Mouse (Mus musculus): ENCODE measurements at regions not wholly inside any gene's neighbourhood (a gene's known extent, or its start where the extent isn't known, plus 50 kb on each side); places are given as distances from the start of the nearest gene placed in this dataset.

- intact Hi-C loops (cut with DNase I): no loop called here
- Histone ChIP-seq H3K9ac (ENCODE audit: low read depth, low read length) (no peak overlapping the region), H3K4me3 (no peak overlapping the region), H3K36me3 (ENCODE audit: control insufficient read depth, insufficient read depth, low read length) (no peaks in the 10 kb centered on the region), H3K79me2 (replicated peaks; ENCODE audit: control insufficient read depth, insufficient read depth, low read length) (no peaks in the 10 kb centered on the region), H3K4me1 (ENCODE audit: control insufficient read depth, insufficient read depth, low read length) (no peaks in the 10 kb centered on the region), H3K27ac (no peak overlapping the region), H3K27me3 (ENCODE audit: control insufficient read depth, insufficient read depth, low read length) (no peaks in the 10 kb centered on the region)
- WGBS: 75% methylated on average over 6 of the region's 6 CpGs
- no peak for DNase-seq
- TF ChIP-seq EP300 (IDR thresholded peaks at IDR 0.05; ENCODE audit: insufficient read depth, low read depth, low read length): no peak
- no peak for TF ChIP-seq CTCF (IDR thresholded peaks at IDR 0.05)
- no peak for TF ChIP-seq POLR2A (IDR thresholded peaks at IDR 0.05; ENCODE audit: insufficient read depth, low read depth, low read length)
These were observed 87.3 kb upstream of the Smyd2 start for GRCm38 (mm10) chr1:190009466-190009865.

GRCm38 (mm10) chr1:190007271-190007670 lies 85.1 kb upstream of the Smyd2 start:
- H3K4me3 ChIP-seq: no peak overlapping the region
- no peak overlapping the region for H3K9ac ChIP-seq (ENCODE audit: low read depth, low read length)

GRCm38 (mm10) chr1:190001084-190001483 lies 78.9 kb upstream of the Smyd2 start:
- WGBS: 86% methylated on average over 4 of the region's 4 CpGs
- intact Hi-C loops (cut with DNase I): no loop called here
- Histone ChIP-seq H3K4me1 (ENCODE audit: control insufficient read depth, insufficient read depth, low read length) (no peaks in the 10 kb centered on the region), H3K79me2 (replicated peaks; ENCODE audit: control insufficient read depth, insufficient read depth, low read length) (no peaks in the 10 kb centered on the region), H3K27ac (no peak overlapping the region), H3K36me3 (ENCODE audit: control insufficient read depth, insufficient read depth, low read length) (no peaks in the 10 kb centered on the region), H3K27me3 (ENCODE audit: control insufficient read depth, insufficient read depth, low read length) (no peaks in the 10 kb centered on the region), H3K9ac (ENCODE audit: low read depth, low read length) (no peak overlapping the region), H3K4me3 (no peak overlapping the region)
- no peak for TF ChIP-seq CTCF (IDR thresholded peaks at IDR 0.05)
- TF ChIP-seq EP300 (IDR thresholded peaks at IDR 0.05; ENCODE audit: insufficient read depth, low read depth, low read length): no peak
- no peak for DNase-seq

More at GRCm38 (mm10) chr1:190007271-190007670, 85.1 kb upstream of the Smyd2 start:
- no peak for TF ChIP-seq CTCF (IDR thresholded peaks at IDR 0.05)
- no peak for TF ChIP-seq POLR2A (IDR thresholded peaks at IDR 0.05; ENCODE audit: insufficient read depth, low read depth, low read length)
- TF ChIP-seq EP300 (IDR thresholded peaks at IDR 0.05; ENCODE audit: insufficient read depth, low read depth, low read length): no peak
- no peaks in the 10 kb centered on the region for H3K36me3 ChIP-seq (ENCODE audit: control insufficient read depth, insufficient read depth, low read length)
- WGBS: 55% methylated on average over 7 of the region's 7 CpGs
- H3K4me1 ChIP-seq (ENCODE audit: control insufficient read depth, insufficient read depth, low read length): no peaks in the 10 kb centered on the region
- H3K27me3 ChIP-seq (ENCODE audit: control insufficient read depth, insufficient read depth, low read length): no peaks in the 10 kb centered on the region
- H3K27ac ChIP-seq: no peak overlapping the region
- H3K79me2 ChIP-seq (replicated peaks; ENCODE audit: control insufficient read depth, insufficient read depth, low read length): no peaks in the 10 kb centered on the region
- intact Hi-C loops (cut with DNase I): no loop called here
- no peak for DNase-seq

DNA sequence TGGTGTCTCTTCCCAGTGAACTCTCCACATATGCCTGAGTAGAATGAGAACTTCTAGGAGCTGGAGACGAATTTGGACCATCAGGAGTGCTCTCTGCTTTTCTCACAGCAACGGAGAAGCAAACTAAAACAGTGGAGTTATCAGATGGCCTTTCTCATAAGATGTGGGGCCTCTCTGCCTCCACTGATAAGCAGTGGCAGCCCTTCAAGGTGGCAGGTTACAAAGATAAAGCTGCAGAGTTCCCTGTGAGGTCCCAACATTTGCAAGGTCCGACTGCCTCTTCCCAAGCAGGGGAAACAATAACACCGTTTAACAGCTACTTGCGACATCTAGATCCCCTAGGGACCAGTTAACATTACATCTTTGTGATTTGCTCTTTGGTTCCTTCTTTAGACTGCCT lies 71.5 kb upstream of the Smyd2 start:
- DNase-seq: no peak
- H3K27me3 ChIP-seq (ENCODE audit: control insufficient read depth, insufficient read depth, low read length): peaks cover 3% of the 10 kb centered on the region; the same call in 1 of the 2 replicates
- 17% methylated on average over 5 of the region's 5 CpGs for WGBS
- no peak overlapping the region for H3K4me3 ChIP-seq
- no peak overlapping the region for H3K9ac ChIP-seq (ENCODE audit: low read depth, low read length)
- H3K79me2 ChIP-seq (replicated peaks; ENCODE audit: control insufficient read depth, insufficient read depth, low read length): no peaks in the 10 kb centered on the region
- no peaks in the 10 kb centered on the region for H3K36me3 ChIP-seq (ENCODE audit: control insufficient read depth, insufficient read depth, low read length)
- H3K27ac ChIP-seq: no peak overlapping the region
- TF ChIP-seq CTCF (IDR thresholded peaks at IDR 0.05): no peak
- TF ChIP-seq EP300 (IDR thresholded peaks at IDR 0.05; ENCODE audit: insufficient read depth, low read depth, low read length): no peak
- no peak for TF ChIP-seq POLR2A (IDR thresholded peaks at IDR 0.05; ENCODE audit: insufficient read depth, low read depth, low read length)
- no peaks in the 10 kb centered on the region for H3K4me1 ChIP-seq (ENCODE audit: control insufficient read depth, insufficient read depth, low read length)
- intact Hi-C loops (cut with DNase I): no loop called here

GRCm38 (mm10) chr1:189993221-189993620 lies 71.1 kb upstream of the Smyd2 start:
- Histone ChIP-seq H3K27ac (no peak overlapping the region), H3K9ac (ENCODE audit: low read depth, low read length) (no peak overlapping the region), H3K4me3 (no peak overlapping the region), H3K79me2 (replicated peaks; ENCODE audit: control insufficient read depth, insufficient read depth, low read length) (no peaks in the 10 kb centered on the region), H3K36me3 (ENCODE audit: control insufficient read depth, insufficient read depth, low read length) (no peaks in the 10 kb centered on the region), H3K27me3 (ENCODE audit: control insufficient read depth, insufficient read depth, low read length) (peaks cover 3% of the 10 kb centered on the region; the same call in 1 of the 2 replicates), H3K4me1 (ENCODE audit: control insufficient read depth, insufficient read depth, low read length) (no peaks in the 10 kb centered on the region)
- 87% methylated on average over 3 of the region's 3 CpGs for WGBS
- TF ChIP-seq CTCF (IDR thresholded peaks at IDR 0.05) (no peak), POLR2A (IDR thresholded peaks at IDR 0.05; ENCODE audit: insufficient read depth, low read depth, low read length) (no peak), EP300 (IDR thresholded peaks at IDR 0.05; ENCODE audit: insufficient read depth, low read depth, low read length) (no peak)
- peak in 1 of 2 experiments; percentile 19 for DNase-seq
- intact Hi-C loops (cut with DNase I): no loop called here

DNA sequence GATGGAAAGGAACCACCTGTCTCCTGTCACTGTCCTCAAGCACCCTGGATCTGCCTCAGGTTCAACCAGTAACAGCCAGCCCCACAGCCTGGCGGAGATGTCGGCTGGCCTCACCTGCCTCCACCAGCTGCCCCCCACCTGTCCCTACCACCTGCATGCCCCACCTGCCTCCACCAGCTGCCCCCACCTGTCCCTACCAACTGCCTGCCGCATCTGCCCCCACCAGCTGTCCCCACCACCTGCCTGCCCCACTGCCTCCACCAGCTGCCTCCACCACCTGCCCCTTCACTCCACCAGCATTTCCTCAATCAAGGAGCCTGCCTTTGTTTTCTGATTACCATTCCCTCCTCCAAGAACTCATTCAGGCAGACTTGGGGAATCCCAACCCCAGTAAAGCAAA lies 68.9 kb upstream of the Smyd2 start:
- Histone ChIP-seq H3K4me3 (no peak overlapping the region), H3K36me3 (ENCODE audit: control insufficient read depth, insufficient read depth, low read length) (no peaks in the 10 kb centered on the region), H3K27ac (no peak overlapping the region), H3K9ac (ENCODE audit: low read depth, low read length) (no peak overlapping the region), H3K79me2 (replicated peaks; ENCODE audit: control insufficient read depth, insufficient read depth, low read length) (no peaks in the 10 kb centered on the region), H3K4me1 (ENCODE audit: control insufficient read depth, insufficient read depth, low read length) (no peaks in the 10 kb centered on the region), H3K27me3 (ENCODE audit: control insufficient read depth, insufficient read depth, low read length) (peaks cover 3% of the 10 kb centered on the region; the same call in 1 of the 2 replicates)
- WGBS: 96% methylated on average over 3 of the region's 3 CpGs
- intact Hi-C loops (cut with DNase I): no loop called here
- no peak for TF ChIP-seq EP300 (IDR thresholded peaks at IDR 0.05; ENCODE audit: insufficient read depth, low read depth, low read length)
- TF ChIP-seq CTCF (IDR thresholded peaks at IDR 0.05): no peak
- no peak for TF ChIP-seq POLR2A (IDR thresholded peaks at IDR 0.05; ENCODE audit: insufficient read depth, low read depth, low read length)
- no peak for DNase-seq
